ENCODE assay signal across 8 mouse cellular contexts in the genomic region with DNA sequence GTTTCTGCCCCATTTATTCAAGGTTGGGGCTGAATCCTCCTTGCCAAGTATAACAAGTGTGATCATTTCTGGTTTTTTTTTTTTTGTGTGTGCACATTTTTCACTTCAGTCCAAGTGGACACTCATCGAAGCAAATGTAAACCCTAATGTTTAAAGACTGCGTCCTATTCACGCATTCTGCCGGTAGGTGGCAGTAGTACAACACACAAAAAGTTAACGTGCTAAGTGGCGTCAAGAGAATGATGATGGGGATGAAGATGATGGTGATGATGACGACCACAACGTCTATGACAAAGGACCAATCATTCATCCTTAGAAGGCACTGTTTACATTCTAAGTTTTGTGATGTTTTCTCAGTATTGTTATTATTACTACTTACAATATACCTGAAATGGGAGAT.
DNase-seq lines count a peak whose midpoint lies in the region; ATAC-seq and TF ChIP-seq lines count a peak whose summit lies in the region.

No protein-coding gene starts in this region.

- no peak for TF ChIP-seq EP300 in heart, adult 2 months (IDR thresholded peaks at IDR 0.05; ENCODE audit: insufficient read depth, low read depth, low read length)
- TF ChIP-seq EP300 in CH12.LX (IDR thresholded peaks at IDR 0.05; ENCODE audit: low read length), result no peak

- TF ChIP-seq CTCF in heart, adult 2 months (IDR thresholded peaks at IDR 0.05), result peak; percentile 63
- TF ChIP-seq CTCF in CH12.LX (conservative IDR thresholded peaks at IDR 0.05 in 1 of 2, IDR thresholded peaks at IDR 0.05 in 1 of 2; ENCODE audit: low read depth in 2 of 2, low read length in 2 of 2), result peak; percentile 83 to 87

- TF ChIP-seq RAD21 in CH12.LX (IDR thresholded peaks at IDR 0.05; ENCODE audit: low read depth, low read length), result peak; percentile 90

- no peak for ATAC-seq in megakaryocyte-erythroid progenitor cell, adult 5-6 weeks (replicated peaks; ENCODE audit: low FRiP score, low TSS enrichment, poor library complexity, severe bottlenecking)

- no peak overlapping the region for H3K27ac ChIP-seq in heart, adult 2 months
- no peak overlapping the region for H3K27ac ChIP-seq in heart, embryonic 10.5 days
- H3K27ac ChIP-seq in CH12.LX (ENCODE audit: insufficient read depth, low read depth), result no peak overlapping the region

- no peaks in the 10 kb centered on the region for H3K9me3 ChIP-seq in heart, embryonic 10.5 days
- H3K9me3 ChIP-seq in CH12.LX (replicated peaks; ENCODE audit: low read length), result no peaks in the 10 kb centered on the region

- no peak overlapping the region for H3K9ac ChIP-seq in heart, adult 2 months (ENCODE audit: low read depth, low read length)
- no peak overlapping the region for H3K9ac ChIP-seq in CH12.LX (ENCODE audit: insufficient read depth, low read depth)

- H3K4me3 ChIP-seq in heart, adult 2 months, result no peak overlapping the region
- no peak overlapping the region for H3K4me3 ChIP-seq in heart, embryonic 10.5 days
- no peak overlapping the region for H3K4me3 ChIP-seq in CH12.LX (replicated peaks in 1 of 3; ENCODE audit: low read depth in 2 of 3, low read length in 2 of 3, poor library complexity in 1 of 3)

- H3K4me2 ChIP-seq in CH12.LX (ENCODE audit: insufficient read depth, low read depth, poor library complexity, severe bottlenecking), result no peak overlapping the region; the same call in 1 of the 2 replicates

- dilution Hi-C loops in CH12.LX (cut with MboI; ENCODE audit: extremely low pct_ligation_motif_present, extremely low pct_unique_long_range_greater_than_20kb, low sequenced_read_pairs), result no loop called here

- WGBS in heart, adult 2 months, result 13% methylated on average over 8 of the region's 8 CpGs
- 15% methylated on average over 8 of the region's 8 CpGs for WGBS in heart, embryonic 10.5 days

- no peaks in the 10 kb centered on the region for H3K79me2 ChIP-seq in heart, adult 2 months (replicated peaks; ENCODE audit: control insufficient read depth, insufficient read depth, low read length)
- no peaks in the 10 kb centered on the region for H3K79me2 ChIP-seq in CH12.LX (replicated peaks; ENCODE audit: control insufficient read depth, extremely low read depth, insufficient read depth, poor library complexity, severe bottlenecking)

- H3K27me3 ChIP-seq in heart, adult 2 months (ENCODE audit: control insufficient read depth, insufficient read depth, low read length), result no peaks in the 10 kb centered on the region
- no peaks in the 10 kb centered on the region for H3K27me3 ChIP-seq in heart, embryonic 10.5 days (ENCODE audit: insufficient read depth, poor library complexity, severe bottlenecking)
- H3K27me3 ChIP-seq in CH12.LX (replicated peaks), result no peaks in the 10 kb centered on the region

- in situ Hi-C loops in CH12.LX (cut with MboI; ENCODE audit: low pct_ligation_motif_present, low pct_unique_long_range_greater_than_20kb, low sequenced_read_pairs), result no loop called here

- H3K36me3 ChIP-seq in heart, adult 2 months (ENCODE audit: control insufficient read depth, insufficient read depth, low read length), result no peaks in the 10 kb centered on the region
- no peaks in the 10 kb centered on the region for H3K36me3 ChIP-seq in heart, embryonic 10.5 days
- H3K36me3 ChIP-seq in CH12.LX (replicated peaks in 1 of 2; ENCODE audit: control insufficient read depth in 1 of 2, insufficient read depth in 1 of 2, low read length in 1 of 2), result no peaks in the 10 kb centered on the region

- H3K4me1 ChIP-seq in heart, adult 2 months (ENCODE audit: control insufficient read depth, insufficient read depth, low read length), result no peaks in the 10 kb centered on the region
- no peaks in the 10 kb centered on the region for H3K4me1 ChIP-seq in heart, embryonic 10.5 days
- no peaks in the 10 kb centered on the region for H3K4me1 ChIP-seq in CH12.LX (ENCODE audit: control insufficient read depth in 1 of 2, insufficient read depth in 2 of 2)

- intact Hi-C loops in heart, adult 2 months (cut with DNase I), result no loop called here
- intact Hi-C loops in left cerebral cortex, postnatal 25 days (cut with DNase I), result loop anchor here (5.0 kb wide), 2 partner anchors 174 to 289 kb away; no protein-coding TSS in a partner anchor

- DNase-seq in heart, adult 2 months, result no peak
- no peak for DNase-seq in heart, embryonic 10.5 days (ENCODE audit: low spot score)
- DNase-seq in CH12.LX (ENCODE audit: extremely low read depth), result peak; percentile 69
- peak; percentile 11 for DNase-seq in cerebellum, adult 8-10 months
- DNase-seq in frontal cortex, adult 2 months (ENCODE audit: extremely low spot score in 1 of 2, low spot score in 1 of 2), result peak; percentile 20 to 72
- DNase-seq in left cerebral cortex, postnatal 25 days (ENCODE audit: low spot score in 2 of 2), result peak; percentile 55 to 65
- DNase-seq in retina, postnatal 7 days (ENCODE audit: low read depth, low spot score), result peak; percentile 54

- TF ChIP-seq POLR2A in heart, adult 2 months (IDR thresholded peaks at IDR 0.05; ENCODE audit: insufficient read depth, low read depth, low read length), result no peak
- TF ChIP-seq POLR2A in CH12.LX (IDR thresholded peaks at IDR 0.05; ENCODE audit: low read depth, low read length), result no peak

TF ChIP-seq in CH12.LX, 34 proteins besides CTCF, POLR2A, EP300 and RAD21:
- no peak for TF ChIP-seq USF1 (IDR thresholded peaks at IDR 0.05; ENCODE audit: low read depth, low read length)
- TF ChIP-seq MEF2A (IDR thresholded peaks at IDR 0.05; ENCODE audit: borderline replicate concordance, low read depth, low read length), result no peak
- peak; percentile 69 for TF ChIP-seq SMC3 (IDR thresholded peaks at IDR 0.05; ENCODE audit: low read depth, low read length)
- TF ChIP-seq KAT2A (IDR thresholded peaks at IDR 0.05; ENCODE audit: insufficient replicate concordance, low read length), result no peak
- no peak for TF ChIP-seq PAX5 (IDR thresholded peaks at IDR 0.05; ENCODE audit: low read length)
- TF ChIP-seq SIN3A (IDR thresholded peaks at IDR 0.05; ENCODE audit: low read length), result no peak
- no peak for TF ChIP-seq TBP (conservative IDR thresholded peaks at IDR 0.05; ENCODE audit: low read depth, low read length)
- no peak for TF ChIP-seq UBTF (IDR thresholded peaks at IDR 0.05; ENCODE audit: low read depth, low read length)
- no peak for TF ChIP-seq USF2 (conservative IDR thresholded peaks at IDR 0.05; ENCODE audit: low read depth, low read length)

Comparison
In these comparisons a context has a peak if more than half of its experiments do, and no peak if none do; other contexts are left out.
1. DNase-seq: peak in CH12.LX (single experiment), cerebellum, adult 8-10 months (single experiment), frontal cortex, adult 2 months (2 of 2), left cerebral cortex, postnatal 25 days (2 of 2) and retina, postnatal 7 days (single experiment); none in heart, adult 2 months (0 of 2) and heart, embryonic 10.5 days (single experiment).